ENCODE assay signal across 13 mouse cellular contexts in the genomic region with DNA sequence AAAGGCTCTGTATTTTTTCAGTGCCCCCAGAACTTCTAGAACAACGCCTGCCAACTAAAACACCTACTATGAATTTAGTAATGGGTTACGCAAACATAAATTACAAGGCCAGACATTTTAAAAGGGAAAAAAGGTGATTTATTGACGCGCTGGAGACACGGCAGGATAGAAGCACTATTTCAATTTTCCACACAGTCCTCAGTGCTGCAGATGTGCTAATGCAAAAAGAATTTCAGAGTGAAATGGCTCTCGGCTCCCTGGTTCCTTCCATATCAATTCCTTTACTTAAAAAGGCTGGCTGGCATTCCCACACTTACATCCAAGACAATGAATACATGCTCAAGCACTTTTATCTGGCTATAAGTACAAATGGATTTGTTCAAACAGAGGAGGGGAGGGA.
DNase-seq lines count a peak whose midpoint lies in the region; ATAC-seq lines count a peak whose summit lies in the region.
"Had no signal": no experiment of that assay in that cellular context is flagged by ENCODE, and none has a peak within 500 bp of the region (broad histone marks: within the 10 kb centered on the region; RNA-seq: fewer than 3 reads in every experiment).

No protein-coding gene starts in this region.

- no peak for ATAC-seq in kidney, embryonic 14.5 days (ENCODE audit: low FRiP score, low TSS enrichment)
- peak; percentile 65; the same call in 1 of the 2 replicates for ATAC-seq in limb, embryonic 15.5 days (ENCODE audit: insufficient number of reproducible peaks, low FRiP score, low TSS enrichment, low read depth)
- ATAC-seq in frontal cortex, adult (ENCODE audit: low TSS enrichment) = no peak
- ATAC-seq: forebrain, embryonic 16.5 days; midbrain, embryonic 13.5 days had no signal

- H3K36me3 ChIP-seq in heart, embryonic 10.5 days = no peaks in the 10 kb centered on the region
- H3K36me3 ChIP-seq in kidney, embryonic 14.5 days (ENCODE audit: control insufficient read depth, insufficient read depth, low read length) = 0 out of 2 replicates have a peak, but pooled peaks cover 3% of the 10 kb centered on the region
- no peaks in the 10 kb centered on the region; the same call in 1 of the 2 replicates for H3K36me3 ChIP-seq in limb, embryonic 15.5 days
- H3K36me3 ChIP-seq: liver, embryonic 13.5 days; midbrain, embryonic 13.5 days had no signal

- WGBS in heart, embryonic 10.5 days = 63% methylated on average over 6 of the region's 6 CpGs
- WGBS in kidney, embryonic 14.5 days = 40% methylated on average over 6 of the region's 6 CpGs
- WGBS in limb, embryonic 15.5 days = 26% methylated on average over 6 of the region's 6 CpGs

- H3K9me3 ChIP-seq in heart, embryonic 10.5 days = no peaks in the 10 kb centered on the region
- H3K9me3 ChIP-seq in kidney, embryonic 14.5 days (ENCODE audit: control insufficient read depth, low read length) = no peaks in the 10 kb centered on the region
- no peaks in the 10 kb centered on the region for H3K9me3 ChIP-seq in limb, embryonic 15.5 days
- H3K9me3 ChIP-seq: liver, embryonic 13.5 days; midbrain, embryonic 13.5 days had no signal

- no peak overlapping the region for H3K4me3 ChIP-seq in heart, embryonic 10.5 days
- no peak overlapping the region for H3K4me3 ChIP-seq in kidney, embryonic 14.5 days (ENCODE audit: low read length)
- H3K4me3 ChIP-seq in limb, embryonic 15.5 days = no peak overlapping the region
- H3K4me3 ChIP-seq: liver, embryonic 13.5 days; midbrain, embryonic 13.5 days had no signal

- H3K4me1 ChIP-seq in heart, embryonic 10.5 days = peaks cover 92% of the 10 kb centered on the region
- H3K4me1 ChIP-seq in kidney, embryonic 14.5 days (ENCODE audit: control insufficient read depth, insufficient read depth, low read length) = peaks cover 48% of the 10 kb centered on the region
- peaks cover 54% of the 10 kb centered on the region for H3K4me1 ChIP-seq in limb, embryonic 15.5 days

- H3K4me2 ChIP-seq in kidney, embryonic 14.5 days (replicated peaks; ENCODE audit: low read depth, low read length) = no peak overlapping the region
- H3K4me2 ChIP-seq in limb, embryonic 15.5 days = no peak overlapping the region
- H3K4me2 ChIP-seq: liver, embryonic 13.5 days; midbrain, embryonic 13.5 days had no signal

- H3K27ac ChIP-seq in heart, embryonic 10.5 days = peak overlapping the region; percentile 76
- peak overlapping the region; percentile 18; the same call in 1 of the 2 replicates for H3K27ac ChIP-seq in kidney, embryonic 14.5 days (ENCODE audit: low read depth, low read length)
- H3K27ac ChIP-seq in limb, embryonic 15.5 days = peak overlapping the region; percentile 47; the same call in 1 of the 2 replicates
- H3K27ac ChIP-seq: liver, embryonic 13.5 days; midbrain, embryonic 13.5 days had no signal

- no peaks in the 10 kb centered on the region for H3K27me3 ChIP-seq in heart, embryonic 10.5 days (ENCODE audit: insufficient read depth, poor library complexity, severe bottlenecking)
- no peaks in the 10 kb centered on the region for H3K27me3 ChIP-seq in kidney, embryonic 14.5 days (ENCODE audit: control insufficient read depth, insufficient read depth, low read length)
- H3K27me3 ChIP-seq in limb, embryonic 15.5 days = peaks cover 15% of the 10 kb centered on the region
- H3K27me3 ChIP-seq: liver, embryonic 13.5 days; midbrain, embryonic 13.5 days had no signal

- no peak overlapping the region for H3K9ac ChIP-seq in kidney, embryonic 14.5 days (ENCODE audit: low read depth, low read length)
- H3K9ac ChIP-seq in limb, embryonic 15.5 days = no peak overlapping the region
- H3K9ac ChIP-seq: liver, embryonic 13.5 days; midbrain, embryonic 13.5 days had no signal

- no peak for DNase-seq in heart, embryonic 10.5 days (ENCODE audit: low spot score)
- DNase-seq in heart, adult 18-20 months = no peak
- no peak for DNase-seq in kidney, postnatal 10 days
- peak; percentile 43 for DNase-seq in 3T3-L1 (ENCODE audit: low read depth, low spot score)
- no peak for DNase-seq in frontal cortex, postnatal 36 days (ENCODE audit: low spot score in 2 of 2)
- DNase-seq: adrenal gland, adult 8-10 months; liver, embryonic 13.5 days; thymus, postnatal 4 days had no signal

Comparison
In these comparisons a context has a peak if more than half of its experiments do, and no peak if none do; other contexts are left out.
1. H3K27ac ChIP-seq: peak in every context shown above with its lines; median percentile 76 in heart, embryonic 10.5 days; 47 in limb, embryonic 15.5 days; 18 in kidney, embryonic 14.5 days.